Mouse (Mus musculus): ENCODE measurements around the gene 1700015G11Rik. TPM values are rescaled to one million over a fixed set of nuclear protein-coding genes. Genes with fewer than 3 reads are reported as not detected.

1700015G11Rik gene
- polyA plus RNA-seq, 1 experiment: not detected

DNA sequence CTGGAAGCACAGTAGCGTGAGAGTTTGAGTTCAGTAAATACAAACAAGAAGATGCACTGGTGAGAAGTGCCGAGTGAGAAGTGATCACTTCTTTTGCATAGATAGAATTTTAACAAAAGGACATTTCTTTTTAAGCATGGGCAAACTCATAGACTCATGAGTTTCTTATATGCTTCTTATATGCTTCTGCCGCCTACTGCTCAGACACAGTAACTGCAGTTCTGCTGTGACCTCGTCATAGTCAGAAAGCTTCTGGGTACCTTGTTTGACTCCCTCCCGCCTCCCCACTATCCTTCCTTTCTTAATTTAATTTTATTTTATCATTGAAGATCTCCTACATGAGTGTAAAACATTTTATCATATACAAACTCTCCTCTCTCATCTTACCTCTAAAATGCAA lies 36.3 kb downstream of the 1700015G11Rik start:
- Histone ChIP-seq H3K36me3 (ENCODE audit: control insufficient read depth, insufficient read depth) (no peaks in the 10 kb centered on the region), H3K27me3 (ENCODE audit: control insufficient read depth, insufficient read depth, insufficient read length) (no peaks in the 10 kb centered on the region), H3K79me2 (ENCODE audit: control insufficient read depth, insufficient read depth) (no peaks in the 10 kb centered on the region), H3K79me3 (ENCODE audit: low read depth) (no peaks in the 10 kb centered on the region), H3K4me3 (ENCODE audit: insufficient read depth, poor library complexity, severe bottlenecking) (no peak overlapping the region), H3ac (ENCODE audit: control insufficient read depth, insufficient read length, low read depth) (no peak overlapping the region)
- TF ChIP-seq MYOG (IDR thresholded peaks at IDR 0.05; ENCODE audit: control insufficient read depth, extremely low read depth, insufficient read length) (no peak), CTCF (IDR thresholded peaks at IDR 0.05; ENCODE audit: control insufficient read depth, insufficient read depth, insufficient read length) (peak; percentile 7), CEBPB (IDR thresholded peaks at IDR 0.05; ENCODE audit: low read depth) (no peak)

DNA sequence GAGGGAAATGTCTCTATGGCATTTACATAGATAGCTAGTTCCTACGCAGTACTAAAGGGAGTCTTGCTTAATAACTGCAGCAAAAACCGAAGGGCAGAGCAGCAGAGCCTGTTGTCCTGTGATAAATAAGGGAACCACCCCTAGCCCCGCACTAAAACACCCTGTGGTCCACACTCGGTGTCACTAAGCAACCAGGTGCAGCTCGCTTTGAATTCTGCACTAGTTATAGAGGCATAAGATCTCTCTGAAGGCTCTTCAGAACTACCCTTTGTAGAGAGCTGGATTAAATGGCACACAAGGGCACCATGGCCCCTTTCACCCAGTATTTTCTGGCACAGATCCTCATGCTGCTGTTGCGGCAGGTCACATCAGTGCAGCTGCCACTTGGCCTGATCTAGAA lies 40.3 kb downstream of the 1700015G11Rik start:
- Histone ChIP-seq H3K79me3 (ENCODE audit: low read depth) (no peaks in the 10 kb centered on the region), H3ac (ENCODE audit: control insufficient read depth, insufficient read length, low read depth) (no peak overlapping the region), H3K4me3 (ENCODE audit: insufficient read depth, poor library complexity, severe bottlenecking) (no peak overlapping the region), H3K27me3 (ENCODE audit: control insufficient read depth, insufficient read depth, insufficient read length) (no peaks in the 10 kb centered on the region), H3K36me3 (ENCODE audit: control insufficient read depth, insufficient read depth) (no peaks in the 10 kb centered on the region), H3K79me2 (ENCODE audit: control insufficient read depth, insufficient read depth) (no peaks in the 10 kb centered on the region)
- TF ChIP-seq CEBPB (IDR thresholded peaks at IDR 0.05; ENCODE audit: low read depth) (no peak), FOSL1 (IDR thresholded peaks at IDR 0.05; ENCODE audit: insufficient read depth, low read length, poor library complexity, severe bottlenecking) (no peak), USF1 (IDR thresholded peaks at IDR 0.05; ENCODE audit: low read depth) (no peak), MYOD1 (IDR thresholded peaks at IDR 0.05; ENCODE audit: control insufficient read depth, insufficient read length, low read depth) (no peak), MYOG (IDR thresholded peaks at IDR 0.05; ENCODE audit: control insufficient read depth, extremely low read depth, insufficient read length) (no peak), CTCF (IDR thresholded peaks at IDR 0.05; ENCODE audit: control insufficient read depth, insufficient read depth, insufficient read length) (no peak), MAX (IDR thresholded peaks at IDR 0.05) (no peak)

DNA sequence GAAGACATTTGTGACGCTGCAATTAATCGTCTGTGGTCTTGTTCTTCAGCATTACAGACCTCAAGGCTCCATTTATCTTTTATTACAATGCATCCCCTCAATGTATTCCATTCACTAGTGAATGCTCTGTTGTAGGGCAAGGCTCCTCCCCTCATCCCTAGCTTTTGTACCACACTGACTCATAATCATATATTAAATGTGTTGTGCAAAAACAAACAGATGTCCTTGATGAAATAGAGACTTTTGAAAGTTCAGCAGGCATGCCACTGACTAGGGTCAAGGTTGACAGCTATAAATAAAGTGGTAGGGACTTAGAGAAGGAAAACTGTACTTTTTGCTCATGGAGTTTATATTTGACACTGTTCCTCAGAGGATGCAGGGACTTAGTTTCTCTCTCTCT lies 42.0 kb downstream of the 1700015G11Rik start:
- Histone ChIP-seq H3ac (ENCODE audit: control insufficient read depth, insufficient read length, low read depth) (no peak overlapping the region), H3K36me3 (ENCODE audit: control insufficient read depth, insufficient read depth) (no peaks in the 10 kb centered on the region), H3K79me3 (ENCODE audit: low read depth) (no peaks in the 10 kb centered on the region), H3K4me3 (ENCODE audit: insufficient read depth, poor library complexity, severe bottlenecking) (no peak overlapping the region), H3K79me2 (ENCODE audit: control insufficient read depth, insufficient read depth) (no peaks in the 10 kb centered on the region), H3K27me3 (ENCODE audit: control insufficient read depth, insufficient read depth, insufficient read length) (no peaks in the 10 kb centered on the region)
- no peak for TF ChIP-seq CTCF (IDR thresholded peaks at IDR 0.05; ENCODE audit: control insufficient read depth, insufficient read depth, insufficient read length)
- TF ChIP-seq MYOG (IDR thresholded peaks at IDR 0.05; ENCODE audit: control insufficient read depth, extremely low read depth, insufficient read length): no peak
- TF ChIP-seq MAX (IDR thresholded peaks at IDR 0.05): no peak
- no peak for TF ChIP-seq CEBPB (IDR thresholded peaks at IDR 0.05; ENCODE audit: low read depth)
- TF ChIP-seq MYOD1 (IDR thresholded peaks at IDR 0.05; ENCODE audit: control insufficient read depth, insufficient read length, low read depth): no peak
- TF ChIP-seq USF1 (IDR thresholded peaks at IDR 0.05; ENCODE audit: low read depth): no peak
- TF ChIP-seq FOSL1 (IDR thresholded peaks at IDR 0.05; ENCODE audit: insufficient read depth, low read length, poor library complexity, severe bottlenecking): no peak

GRCm38 (mm10) chr7:51973091-51973490 lies 42.4 kb downstream of the 1700015G11Rik start:
- H3K79me3 ChIP-seq (ENCODE audit: low read depth): no peaks in the 10 kb centered on the region
- H3K4me3 ChIP-seq (ENCODE audit: insufficient read depth, poor library complexity, severe bottlenecking): no peak overlapping the region
- H3K27me3 ChIP-seq (ENCODE audit: control insufficient read depth, insufficient read depth, insufficient read length): no peaks in the 10 kb centered on the region
- H3K36me3 ChIP-seq (ENCODE audit: control insufficient read depth, insufficient read depth): no peaks in the 10 kb centered on the region
- H3K79me2 ChIP-seq (ENCODE audit: control insufficient read depth, insufficient read depth): no peaks in the 10 kb centered on the region
- no peak for TF ChIP-seq CTCF (IDR thresholded peaks at IDR 0.05; ENCODE audit: control insufficient read depth, insufficient read depth, insufficient read length)
- no peak for TF ChIP-seq CEBPB (IDR thresholded peaks at IDR 0.05; ENCODE audit: low read depth)
- no peak for TF ChIP-seq MAX (IDR thresholded peaks at IDR 0.05)
- no peak for TF ChIP-seq MYOG (IDR thresholded peaks at IDR 0.05; ENCODE audit: control insufficient read depth, extremely low read depth, insufficient read length)
- no peak for TF ChIP-seq USF1 (IDR thresholded peaks at IDR 0.05; ENCODE audit: low read depth)
- no peak for TF ChIP-seq MYOD1 (IDR thresholded peaks at IDR 0.05; ENCODE audit: control insufficient read depth, insufficient read length, low read depth)
- TF ChIP-seq FOSL1 (IDR thresholded peaks at IDR 0.05; ENCODE audit: insufficient read depth, low read length, poor library complexity, severe bottlenecking): no peak
- H3ac ChIP-seq (ENCODE audit: control insufficient read depth, insufficient read length, low read depth): peak overlapping the region; percentile 12

DNA sequence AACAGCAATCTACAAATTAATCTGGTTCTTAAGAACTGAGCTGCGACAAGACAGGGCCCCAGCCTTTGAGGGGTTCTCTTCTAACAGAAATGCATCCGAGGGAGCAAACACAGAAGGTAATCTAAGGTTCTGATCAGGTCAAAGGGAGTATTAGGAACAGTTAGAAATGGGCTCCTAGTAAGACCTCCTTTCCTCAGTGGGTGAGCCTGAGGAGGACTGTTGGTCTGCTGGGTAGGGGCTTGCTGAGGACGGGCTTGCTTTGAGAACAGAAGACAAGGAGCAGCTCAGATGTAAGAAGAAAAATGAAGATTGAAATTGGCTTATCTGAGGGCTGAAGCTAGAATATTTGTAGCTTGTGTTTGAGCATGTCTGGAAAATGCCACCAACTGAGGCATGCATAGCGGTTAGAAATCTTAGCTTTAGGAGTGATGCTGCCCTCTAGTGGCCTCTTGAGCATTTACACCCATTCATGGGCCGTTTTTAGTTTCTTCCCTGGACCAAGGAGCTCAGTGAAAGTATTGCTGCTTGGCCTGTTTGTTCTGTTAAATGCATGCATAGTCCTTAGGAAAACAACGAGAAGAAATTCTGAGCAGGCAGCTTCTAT lies 43.2 kb downstream of the 1700015G11Rik start:
- no peak overlapping the region for H3K4me3 ChIP-seq (ENCODE audit: insufficient read depth, poor library complexity, severe bottlenecking)
- no peak for TF ChIP-seq CEBPB (IDR thresholded peaks at IDR 0.05; ENCODE audit: low read depth)
- TF ChIP-seq MYOD1 (IDR thresholded peaks at IDR 0.05; ENCODE audit: control insufficient read depth, insufficient read length, low read depth): no peak
- no peak for TF ChIP-seq FOSL1 (IDR thresholded peaks at IDR 0.05; ENCODE audit: insufficient read depth, low read length, poor library complexity, severe bottlenecking)
- TF ChIP-seq MYOG (IDR thresholded peaks at IDR 0.05; ENCODE audit: control insufficient read depth, extremely low read depth, insufficient read length): no peak
- TF ChIP-seq USF1 (IDR thresholded peaks at IDR 0.05; ENCODE audit: low read depth): no peak
- no peak for TF ChIP-seq CTCF (IDR thresholded peaks at IDR 0.05; ENCODE audit: control insufficient read depth, insufficient read depth, insufficient read length)
- no peak for TF ChIP-seq MAX (IDR thresholded peaks at IDR 0.05)

GRCm38 (mm10) chr7:51969379-51969778 lies 46.1 kb downstream of the 1700015G11Rik start:
- Histone ChIP-seq H3K36me3 (ENCODE audit: control insufficient read depth, insufficient read depth) (no peaks in the 10 kb centered on the region), H3ac (ENCODE audit: control insufficient read depth, insufficient read length, low read depth) (no peak overlapping the region), H3K79me3 (ENCODE audit: low read depth) (no peaks in the 10 kb centered on the region), H3K4me3 (ENCODE audit: insufficient read depth, poor library complexity, severe bottlenecking) (no peak overlapping the region), H3K79me2 (ENCODE audit: control insufficient read depth, insufficient read depth) (no peaks in the 10 kb centered on the region), H3K27me3 (ENCODE audit: control insufficient read depth, insufficient read depth, insufficient read length) (no peaks in the 10 kb centered on the region)
- no peak for TF ChIP-seq FOSL1 (IDR thresholded peaks at IDR 0.05; ENCODE audit: insufficient read depth, low read length, poor library complexity, severe bottlenecking)
- no peak for TF ChIP-seq MAX (IDR thresholded peaks at IDR 0.05)
- TF ChIP-seq CTCF (IDR thresholded peaks at IDR 0.05; ENCODE audit: control insufficient read depth, insufficient read depth, insufficient read length): no peak
- TF ChIP-seq MYOG (IDR thresholded peaks at IDR 0.05; ENCODE audit: control insufficient read depth, extremely low read depth, insufficient read length): no peak
- TF ChIP-seq USF1 (IDR thresholded peaks at IDR 0.05; ENCODE audit: low read depth): no peak

More for the DNA sequence above, 43.2 kb downstream of the 1700015G11Rik start:
- Histone ChIP-seq H3K27me3 (ENCODE audit: control insufficient read depth, insufficient read depth, insufficient read length) (no peaks in the 10 kb centered on the region), H3ac (ENCODE audit: control insufficient read depth, insufficient read length, low read depth) (no peak overlapping the region), H3K79me2 (ENCODE audit: control insufficient read depth, insufficient read depth) (no peaks in the 10 kb centered on the region), H3K79me3 (ENCODE audit: low read depth) (no peaks in the 10 kb centered on the region), H3K36me3 (ENCODE audit: control insufficient read depth, insufficient read depth) (no peaks in the 10 kb centered on the region)

All from C2C12 (cell line).